In genomic region chr7:28451531-28452360, GRCm38 (mm10) we compare ENCODE assay signal across 8 mouse cellular contexts. TPM values are rescaled to one million over a fixed set of nuclear protein-coding genes. Genes with fewer than 3 reads are reported as not detected.
DNase-seq lines count a peak whose midpoint lies in the region; ATAC-seq and TF ChIP-seq lines count a peak whose summit lies in the region.

Gene Lrfn1 (plus strand): TSS chr7:28451980.

- peaks cover 12% of the 10 kb centered on the region; the same call in 1 of the 2 replicates for H3K4me1 ChIP-seq in heart, embryonic 15.5 days (replicated peaks)
- H3K4me1 ChIP-seq in CH12.LX (ENCODE audit: control insufficient read depth in 1 of 2, insufficient read depth in 2 of 2): peaks cover 2 to 5% of the 10 kb centered on the region in 2 experiments; a peak in 2 of 4 replicates
- peaks cover 15% of the 10 kb centered on the region for H3K4me1 ChIP-seq in forebrain, embryonic 16.5 days (replicated peaks; ENCODE audit: control insufficient read depth, insufficient read depth, low read length)
- peaks cover 7% of the 10 kb centered on the region for H3K4me1 ChIP-seq in neural tube, embryonic 11.5 days (ENCODE audit: control insufficient read depth, insufficient read depth, low read length)

- TF ChIP-seq EP300 in CH12.LX (IDR thresholded peaks at IDR 0.05; ENCODE audit: low read length): no peak

- dilution Hi-C loops in CH12.LX (cut with MboI; ENCODE audit: extremely low pct_ligation_motif_present, extremely low pct_unique_long_range_greater_than_20kb, low sequenced_read_pairs): no loop called here

- peak; percentile 61 for ATAC-seq in heart, embryonic 15.5 days (replicated peaks; ENCODE audit: insufficient number of reproducible peaks, insufficient read depth, low FRiP score, low read depth)
- peak; percentile 64 for ATAC-seq in forebrain, embryonic 16.5 days
- ATAC-seq in neural tube, embryonic 11.5 days (ENCODE audit: insufficient read depth, low FRiP score, low TSS enrichment): peak; percentile 70
- no peak; the same call in 1 of the 2 replicates for ATAC-seq in frontal cortex, adult (ENCODE audit: low TSS enrichment)

- no peaks in the 10 kb centered on the region for H3K9me3 ChIP-seq in heart, embryonic 15.5 days (replicated peaks)
- H3K9me3 ChIP-seq in CH12.LX (replicated peaks; ENCODE audit: low read length): no peaks in the 10 kb centered on the region
- no peaks in the 10 kb centered on the region for H3K9me3 ChIP-seq in forebrain, embryonic 16.5 days (ENCODE audit: control insufficient read depth, low read length)
- H3K9me3 ChIP-seq in neural tube, embryonic 11.5 days (ENCODE audit: control insufficient read depth, low read length): no peaks in the 10 kb centered on the region

- no peak within 1 kb of the TSS for H3K27ac ChIP-seq in heart, embryonic 15.5 days
- no peak within 1 kb of the TSS for H3K27ac ChIP-seq in CH12.LX (ENCODE audit: insufficient read depth, low read depth)
- peak within 1 kb of the TSS; percentile 12; the same call in 1 of the 2 replicates for H3K27ac ChIP-seq in forebrain, embryonic 16.5 days (ENCODE audit: low read length)
- peak within 1 kb of the TSS; percentile 70 for H3K27ac ChIP-seq in neural tube, embryonic 11.5 days (ENCODE audit: low read depth, low read length)

- whole genome bisulfite sequencing in heart, embryonic 15.5 days: 1% methylated on average over 33 of the region's 97 CpGs
- under 1% methylated on average over 47 of the region's 97 CpGs for WGBS in forebrain, embryonic 16.5 days
- WGBS in neural tube, embryonic 11.5 days: 0% methylated on average over 39 of the region's 97 CpGs

- in situ Hi-C loops in CH12.LX (cut with MboI; ENCODE audit: low pct_ligation_motif_present, low pct_unique_long_range_greater_than_20kb, low sequenced_read_pairs): loop anchor here (5.0 kb wide), 1 partner anchor 141 kb away; no protein-coding TSS in a partner anchor

- peak within 1 kb of the TSS; percentile 84 for H3K4me3 ChIP-seq in heart, embryonic 15.5 days
- H3K4me3 ChIP-seq in CH12.LX (replicated peaks in 1 of 3; ENCODE audit: low read depth in 2 of 3, low read length in 2 of 3, poor library complexity in 1 of 3): peak within 1 kb of the TSS; percentile 35 to 98 (median 56)
- H3K4me3 ChIP-seq in forebrain, embryonic 16.5 days (replicated peaks; ENCODE audit: low read length): peak within 1 kb of the TSS; percentile 85
- peak within 1 kb of the TSS; percentile 94 for H3K4me3 ChIP-seq in neural tube, embryonic 11.5 days (ENCODE audit: low read depth, low read length)

- peak within 1 kb of the TSS; percentile 78 for H3K9ac ChIP-seq in heart, embryonic 15.5 days
- H3K9ac ChIP-seq in CH12.LX (ENCODE audit: insufficient read depth, low read depth): peak within 1 kb of the TSS; percentile 71
- peak within 1 kb of the TSS; percentile 92 for H3K9ac ChIP-seq in forebrain, embryonic 16.5 days (replicated peaks; ENCODE audit: low read depth, low read length)
- H3K9ac ChIP-seq in neural tube, embryonic 11.5 days (ENCODE audit: low read length): peak within 1 kb of the TSS; percentile 91

- no peak for TF ChIP-seq RAD21 in CH12.LX (IDR thresholded peaks at IDR 0.05; ENCODE audit: low read depth, low read length)

- H3K4me2 ChIP-seq in heart, embryonic 15.5 days: peak within 1 kb of the TSS; percentile 99
- H3K4me2 ChIP-seq in CH12.LX (ENCODE audit: insufficient read depth, low read depth, poor library complexity, severe bottlenecking): peak within 1 kb of the TSS; percentile 90
- peak within 1 kb of the TSS; percentile 68 for H3K4me2 ChIP-seq in forebrain, embryonic 16.5 days (ENCODE audit: low read length)
- H3K4me2 ChIP-seq in neural tube, embryonic 11.5 days (ENCODE audit: low read depth): peak within 1 kb of the TSS; percentile 92

- TF ChIP-seq CTCF in CH12.LX (conservative IDR thresholded peaks at IDR 0.05 in 1 of 2, IDR thresholded peaks at IDR 0.05 in 1 of 2; ENCODE audit: low read depth in 2 of 2, low read length in 2 of 2): no peak

- H3K79me2 ChIP-seq in CH12.LX (replicated peaks; ENCODE audit: control insufficient read depth, extremely low read depth, insufficient read depth, poor library complexity, severe bottlenecking): no peaks in the 10 kb centered on the region

- intact Hi-C loops in left cerebral cortex, postnatal 36 days (cut with DNase I): no loop called here

- TF ChIP-seq POLR2A in CH12.LX (IDR thresholded peaks at IDR 0.05; ENCODE audit: low read depth, low read length): no peak

- no peak for DNase-seq in heart, adult 9 months (ENCODE audit: low spot score in 2 of 2)
- no peak for DNase-seq in CH12.LX (ENCODE audit: extremely low read depth)
- DNase-seq in cerebellum, adult 11 months: peak; percentile 54
- peak in 1 of 2 experiments; percentile 24 for DNase-seq in left cerebral cortex, postnatal 36 days (ENCODE audit: low spot score in 2 of 2)
- peak; percentile 57 for DNase-seq in neural tube, embryonic 11.5 days (ENCODE audit: low spot score)

- no peaks in the 10 kb centered on the region for H3K36me3 ChIP-seq in heart, embryonic 15.5 days
- H3K36me3 ChIP-seq in CH12.LX (replicated peaks in 1 of 2; ENCODE audit: control insufficient read depth in 1 of 2, insufficient read depth in 1 of 2, low read length in 1 of 2): peaks cover 0 to 4% of the 10 kb centered on the region in 2 experiments
- peaks cover 15% of the 10 kb centered on the region; the same call in 1 of the 2 replicates for H3K36me3 ChIP-seq in forebrain, embryonic 16.5 days (ENCODE audit: control insufficient read depth, insufficient read depth)
- peaks cover 4% of the 10 kb centered on the region; the same call in 1 of the 2 replicates for H3K36me3 ChIP-seq in neural tube, embryonic 11.5 days (ENCODE audit: control insufficient read depth, insufficient read depth, low read length)

- no peaks in the 10 kb centered on the region for H3K27me3 ChIP-seq in heart, embryonic 15.5 days
- H3K27me3 ChIP-seq in CH12.LX (replicated peaks): peaks cover 29% of the 10 kb centered on the region
- H3K27me3 ChIP-seq in forebrain, embryonic 16.5 days (replicated peaks; ENCODE audit: control insufficient read depth, insufficient read depth, low read length): no peaks in the 10 kb centered on the region
- H3K27me3 ChIP-seq in neural tube, embryonic 11.5 days (ENCODE audit: control insufficient read depth, insufficient read depth, low read length): no peaks in the 10 kb centered on the region

TF ChIP-seq in CH12.LX, 34 proteins besides CTCF, POLR2A, EP300 and RAD21:
- TF ChIP-seq USF2 (conservative IDR thresholded peaks at IDR 0.05; ENCODE audit: low read depth, low read length) (no peak), PAX5 (IDR thresholded peaks at IDR 0.05; ENCODE audit: low read length) (no peak), NRF1 (IDR thresholded peaks at IDR 0.05; ENCODE audit: low read depth, low read length) (peak; percentile 16; the same call in 1 of the 2 replicates)

RNA-seq across cellular contexts. Expression of gene Lrfn1, which starts in this region (rescaled TPM):
- 1.1 and 1.5 TPM in 2 replicates for polyA plus RNA-seq in heart, embryonic 15.5 days (2015; fragmentation: Nextera tagmentation; extraction: Ambion mirVana)
- 1.9 and 2.7 TPM in 2 replicates for total RNA-seq in CH12.LX (2012; rRNA removed)
- 0.31 and 0.67 TPM in 2 replicates for total RNA-seq in CH12.LX (2014; rRNA removed)
- polyA plus RNA-seq in CH12.LX (2012; ENCODE audit: insufficient read length, low read depth): 0.99 and 1.00 TPM in 2 replicates
- 9.1 and 10.6 TPM in 2 replicates for polyA plus RNA-seq in forebrain, embryonic 16.5 days (2015; fragmentation: Nextera tagmentation; extraction: Ambion mirVana)
- total RNA-seq in left cerebral cortex, postnatal 36 days (2021): 10 to 100 TPM; 85.9 to 93.8 TPM
- polyA plus RNA-seq in neural tube, embryonic 11.5 days (2014; fragmentation: Nextera tagmentation; extraction: Ambion mirVana): 7.6 and 9.9 TPM in 2 replicates

Comparison
In these comparisons a context has a peak if more than half of its experiments do, and no peak if none do; other contexts are left out.
1. RNA of gene Lrfn1 (total RNA-seq): 85.9 to 93.8 TPM in left cerebral cortex, postnatal 36 days; 0.31 to 2.7 TPM in CH12.LX; every median in the first group is over 10 times any median in the second.
2. H3K27ac ChIP-seq: peak in forebrain, embryonic 16.5 days (single experiment) and neural tube, embryonic 11.5 days (single experiment); none in heart, embryonic 15.5 days (single experiment) and CH12.LX (single experiment).
3. DNase-seq: peak in cerebellum, adult 11 months (single experiment) and neural tube, embryonic 11.5 days (single experiment); none in heart, adult 9 months (0 of 2) and CH12.LX (single experiment).
4. Peak in every context shown above with its lines, with median percentiles within 50 percentile points of each other: H3K4me2 ChIP-seq, H3K4me3 ChIP-seq and H3K9ac ChIP-seq.